Mouse (Mus musculus): ENCODE measurements around the gene Fam83g. TPM values are rescaled to one million over a fixed set of nuclear protein-coding genes. Genes with fewer than 3 reads are reported as not detected.

Fam83g gene
- total and polyA plus RNA-seq, 3 experiments = 19.1 to 63.7 (median 19.2) TPM

DNA sequence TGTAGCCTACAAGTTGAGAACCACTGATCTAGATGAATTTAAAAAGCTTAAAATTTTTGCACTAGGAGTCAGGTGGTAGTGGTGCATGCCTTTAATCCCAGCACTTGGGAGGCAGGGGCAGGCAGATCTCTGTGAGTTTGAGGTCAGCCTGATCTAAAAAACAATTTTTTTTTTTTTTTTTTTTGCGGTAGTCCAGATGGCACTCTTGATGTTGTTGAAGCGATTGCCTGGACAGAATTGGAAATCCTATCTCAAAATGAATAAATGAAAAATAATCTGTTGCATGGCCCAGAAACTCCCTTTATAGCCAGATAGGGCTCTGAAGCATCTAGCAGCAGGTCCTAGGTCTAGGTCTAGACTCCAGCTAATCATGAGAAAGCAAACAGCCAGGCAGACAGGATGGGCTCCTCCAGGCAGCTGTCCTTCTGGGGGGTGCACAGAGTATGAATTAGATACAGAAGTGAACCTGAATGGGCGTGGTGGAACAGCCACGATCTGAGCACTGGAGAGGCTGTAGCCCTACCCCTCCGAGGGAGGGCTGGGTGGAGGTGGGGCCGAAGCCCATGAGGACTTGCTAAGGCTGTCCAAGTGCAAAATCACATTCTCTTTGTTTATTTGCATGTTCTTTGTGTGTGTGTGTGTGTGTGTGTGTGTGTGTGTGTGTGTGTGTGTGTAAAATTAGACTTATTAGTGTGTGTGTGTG is 27.6 kb upstream of the Fam83g start:
- Histone ChIP-seq H3K4me3 (replicated peaks in 1 of 3; ENCODE audit: low read depth in 2 of 3, low read length in 2 of 3, poor library complexity in 1 of 3) (peak overlapping the region; percentile 65 to 99 (median 81)), H3K4me2 (ENCODE audit: insufficient read depth, low read depth, poor library complexity, severe bottlenecking) (peak overlapping the region; percentile 85), H3K27ac (ENCODE audit: insufficient read depth, low read depth) (peak overlapping the region; percentile 93), H3K4me1 (ENCODE audit: control insufficient read depth in 1 of 2, insufficient read depth in 2 of 2) (peaks cover 25 to 45% of the 10 kb centered on the region in 2 experiments), H3K36me3 (replicated peaks in 1 of 2; ENCODE audit: control insufficient read depth in 1 of 2, insufficient read depth in 1 of 2, low read length in 1 of 2) (peaks cover 59 to 73% of the 10 kb centered on the region in 2 experiments), H3K79me2 (replicated peaks; ENCODE audit: control insufficient read depth, extremely low read depth, insufficient read depth, poor library complexity, severe bottlenecking) (peaks cover 92% of the 10 kb centered on the region), H3K27me3 (replicated peaks) (no peaks in the 10 kb centered on the region), H3K9me3 (replicated peaks; ENCODE audit: low read length) (no peaks in the 10 kb centered on the region), H3K9ac (ENCODE audit: insufficient read depth, low read depth) (peak overlapping the region; percentile 100)
- dilution Hi-C loops (cut with MboI; ENCODE audit: extremely low pct_ligation_motif_present, extremely low pct_unique_long_range_greater_than_20kb, low sequenced_read_pairs) = no loop called here
- TF ChIP-seq E2F4 (IDR thresholded peaks at IDR 0.05; ENCODE audit: insufficient replicate concordance, low read depth, low read length) = no peak
- TF ChIP-seq ELF1 (IDR thresholded peaks at IDR 0.05; ENCODE audit: low read depth, low read length) = 0 out of 2 replicates have a peak, but pooled peaks have one; percentile 43
- no peak for TF ChIP-seq GABPA (IDR thresholded peaks at IDR 0.05; ENCODE audit: insufficient replicate concordance, low read depth, low read length)
- TF ChIP-seq MAZ (IDR thresholded peaks at IDR 0.05; ENCODE audit: low read depth, low read length) = peak; percentile 94
- peak; percentile 83 for TF ChIP-seq SIN3A (IDR thresholded peaks at IDR 0.05; ENCODE audit: low read length)
- TF ChIP-seq RCOR1 (conservative IDR thresholded peaks at IDR 0.05; ENCODE audit: low read depth, low read length) = 0 out of 2 replicates have a peak, but pooled peaks have one; percentile 48
- TF ChIP-seq BHLHE40 (IDR thresholded peaks at IDR 0.05; ENCODE audit: low read depth, low read length) = peak; percentile 56
- TF ChIP-seq MYC (IDR thresholded peaks at IDR 0.05; ENCODE audit: low read depth, low read length) = peak; percentile 71; the same call in 1 of the 2 replicates
- TF ChIP-seq NRF1 (IDR thresholded peaks at IDR 0.05; ENCODE audit: low read depth, low read length) = no peak
- 0 out of 2 replicates have a peak, but pooled peaks have one; percentile 36 for TF ChIP-seq KAT2A (IDR thresholded peaks at IDR 0.05; ENCODE audit: insufficient replicate concordance, low read length)
- peak; percentile 12; the same call in 1 of the 2 replicates for TF ChIP-seq SMC3 (IDR thresholded peaks at IDR 0.05; ENCODE audit: low read depth, low read length)
- no peak for TF ChIP-seq ZC3H11A (IDR thresholded peaks at IDR 0.05; ENCODE audit: low read depth, low read length)
- TF ChIP-seq CHD1 (IDR thresholded peaks at IDR 0.05; ENCODE audit: low read depth, low read length) = peak; percentile 96; the same call in 1 of the 2 replicates
- TF ChIP-seq JUND (conservative IDR thresholded peaks at IDR 0.05; ENCODE audit: low read depth, low read length) = no peak
- TF ChIP-seq HCFC1 (IDR thresholded peaks at IDR 0.05; ENCODE audit: low read depth, low read length) = peak; percentile 24; the same call in 1 of the 2 replicates
- TF ChIP-seq EP300 (IDR thresholded peaks at IDR 0.05; ENCODE audit: low read length) = peak; percentile 22; the same call in 1 of the 2 replicates
- TF ChIP-seq IRF4 (IDR thresholded peaks at IDR 0.05; ENCODE audit: low read depth, low read length) = peak; percentile 50
- TF ChIP-seq MEF2A (IDR thresholded peaks at IDR 0.05; ENCODE audit: borderline replicate concordance, low read depth, low read length) = peak; percentile 69; the same call in 1 of the 2 replicates
- peak; percentile 46; the same call in 1 of the 2 replicates for TF ChIP-seq ETS1 (conservative IDR thresholded peaks at IDR 0.05; ENCODE audit: low read depth, low read length)
- 0 out of 2 replicates have a peak, but pooled peaks have one; percentile 55 for TF ChIP-seq CHD2 (IDR thresholded peaks at IDR 0.05; ENCODE audit: low read length)
- TF ChIP-seq POLR2AphosphoS2 (IDR thresholded peaks at IDR 0.05; ENCODE audit: low read depth, low read length) = peak; percentile 91
- TF ChIP-seq NELFE (IDR thresholded peaks at IDR 0.05; ENCODE audit: low read depth, low read length) = peak; percentile 64; the same call in 1 of the 2 replicates
- peak; percentile 94 for TF ChIP-seq ZMIZ1 (IDR thresholded peaks at IDR 0.05; ENCODE audit: low read depth, low read length)
- TF ChIP-seq USF2 (conservative IDR thresholded peaks at IDR 0.05; ENCODE audit: low read depth, low read length) = no peak; the same call in 1 of the 2 replicates
- peak; percentile 83; the same call in 1 of the 2 replicates for TF ChIP-seq UBTF (IDR thresholded peaks at IDR 0.05; ENCODE audit: low read depth, low read length)
- no peak for TF ChIP-seq ZKSCAN1 (IDR thresholded peaks at IDR 0.05; ENCODE audit: borderline replicate concordance, low read depth, low read length)
- TF ChIP-seq TBP (conservative IDR thresholded peaks at IDR 0.05; ENCODE audit: low read depth, low read length) = peak; percentile 88
- TF ChIP-seq MXI1 (IDR thresholded peaks at IDR 0.05; ENCODE audit: low read depth, low read length) = peak; percentile 83; the same call in 1 of the 2 replicates
- TF ChIP-seq MAFK (IDR thresholded peaks at IDR 0.05; ENCODE audit: insufficient replicate concordance, low read length) = no peak
- peak; percentile 84; the same call in 1 of the 2 replicates for TF ChIP-seq MAX (IDR thresholded peaks at IDR 0.05; ENCODE audit: low read length)
- TF ChIP-seq POLR2A (IDR thresholded peaks at IDR 0.05; ENCODE audit: low read depth, low read length) = peak; percentile 90
- peak; percentile 63; the same call in 1 of the 2 replicates for TF ChIP-seq ZNF384 (IDR thresholded peaks at IDR 0.05; ENCODE audit: low read depth, low read length)
- TF ChIP-seq TCF12 (IDR thresholded peaks at IDR 0.05; ENCODE audit: low read depth, low read length) = peak; percentile 87
- in situ Hi-C loops (cut with MboI; ENCODE audit: low pct_ligation_motif_present, low pct_unique_long_range_greater_than_20kb, low sequenced_read_pairs) = no loop called here
- peak; percentile 92 for DNase-seq (ENCODE audit: extremely low read depth)

All from CH12.LX (cell line).